ENCODE assay signal across 9 mouse cellular contexts in the genomic region with DNA sequence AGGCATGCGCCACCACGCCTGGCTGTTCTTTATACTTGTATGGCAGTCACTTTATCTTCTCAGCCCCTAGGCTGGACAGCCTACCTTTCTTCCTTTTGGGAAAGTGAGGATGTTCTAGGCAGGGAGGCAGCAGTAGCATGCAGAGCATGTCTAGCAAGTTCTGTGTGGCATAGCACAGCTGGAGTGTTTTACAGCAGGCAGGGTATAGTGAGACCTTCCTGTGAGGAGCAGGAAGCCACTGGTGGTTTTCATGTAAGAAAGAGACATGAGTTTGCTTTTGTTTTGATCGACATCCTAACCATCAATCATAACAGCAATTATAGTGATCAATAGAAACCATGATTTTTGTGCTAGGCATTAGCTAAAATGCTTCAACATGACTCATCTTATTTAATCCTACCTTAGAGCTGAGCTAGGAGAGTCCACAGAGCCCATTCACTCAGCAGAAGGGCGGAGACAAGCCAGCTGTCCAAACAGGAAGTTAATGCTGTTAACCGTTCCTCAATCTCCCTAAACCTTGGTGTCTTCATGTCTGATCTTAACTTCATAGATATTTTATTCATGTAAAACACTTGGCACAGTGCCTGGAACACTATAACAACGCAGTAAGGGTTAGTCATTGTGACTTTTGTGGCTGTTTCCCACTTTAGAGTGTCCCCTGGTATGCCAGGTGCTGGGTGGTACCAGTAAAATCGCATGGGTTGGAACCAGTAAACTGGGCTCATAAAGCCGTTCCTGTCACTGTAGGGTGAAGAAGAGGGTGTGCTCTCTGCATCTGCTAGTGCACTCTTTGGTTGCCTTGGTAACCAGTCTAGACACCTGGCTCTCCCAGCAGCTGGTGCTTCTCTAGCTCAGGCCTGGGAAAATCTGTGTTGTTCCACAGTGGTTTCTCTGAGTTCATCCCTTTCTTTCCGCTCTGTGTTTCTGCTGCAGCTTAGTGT. TPM values are rescaled to one million over a fixed set of nuclear protein-coding genes. Genes with fewer than 3 reads are reported as not detected.
DNase-seq lines count a peak whose midpoint lies in the region; ATAC-seq and TF ChIP-seq lines count a peak whose summit lies in the region.
"Had no signal": no experiment of that assay in that cellular context is flagged by ENCODE, and none has a peak within 500 bp of the region (broad histone marks: within the 10 kb centered on the region; RNA-seq: fewer than 3 reads in every experiment).

No protein-coding gene starts in this region.

- no peak for TF ChIP-seq CTCF in kidney, adult 2 months (conservative IDR thresholded peaks at IDR 0.05; ENCODE audit: insufficient read depth, insufficient read length, low read depth, low read length)
- no peak for TF ChIP-seq CTCF in MEL (IDR thresholded peaks at IDR 0.05 in 2 of 3, conservative IDR thresholded peaks at IDR 0.05 in 1 of 3; ENCODE audit: control insufficient read depth in 1 of 3, insufficient read depth in 1 of 3, low read depth in 2 of 3, low read length in 3 of 3, poor library complexity in 1 of 3, severe bottlenecking in 1 of 3)

- no peak for DNase-seq in kidney, adult 2 months
- DNase-seq in MEL (ENCODE audit: low read depth, low spot score) (peak; percentile 94), adipocyte (ENCODE audit: low spot score) (no peak)
- peak; percentile 28 to 32 for DNase-seq in frontal cortex, postnatal 10 days (ENCODE audit: low spot score in 2 of 2)
- DNase-seq in right cerebral cortex, postnatal 25 days, result peak; percentile 35
- DNase-seq in urinary bladder, postnatal 10 days (ENCODE audit: low spot score), result no peak

- H3K27ac ChIP-seq in kidney, embryonic 16.5 days (ENCODE audit: low read length), result peak overlapping the region; percentile 50; the same call in 1 of the 2 replicates
- H3K27ac ChIP-seq in kidney, adult 2 months (ENCODE audit: insufficient read depth, low read depth, low read length), result no peak overlapping the region
- peak overlapping the region; percentile 81 for H3K27ac ChIP-seq in MEL (ENCODE audit: control insufficient read depth, low read depth, low read length)
- H3K27ac ChIP-seq in limb, embryonic 13.5 days, result no peak overlapping the region; the same call in 1 of the 2 replicates
- H3K27ac ChIP-seq: embryonic facial prominence, embryonic 13.5 days had no signal

- peaks cover 28% of the 10 kb centered on the region for H3K4me1 ChIP-seq in kidney, embryonic 16.5 days (ENCODE audit: insufficient read depth, low read length)
- H3K4me1 ChIP-seq in kidney, adult 2 months (ENCODE audit: control insufficient read depth, insufficient read depth, low read length), result no peaks in the 10 kb centered on the region; the same call in 1 of the 2 replicates
- H3K4me1 ChIP-seq in MEL (ENCODE audit: control insufficient read depth in 1 of 2, insufficient read depth in 2 of 2, low read length in 2 of 2), result peaks cover 42 to 82% of the 10 kb centered on the region in 2 experiments
- H3K4me1 ChIP-seq in limb, embryonic 13.5 days, result peaks cover 27% of the 10 kb centered on the region

- H3K9ac ChIP-seq in kidney, embryonic 16.5 days (replicated peaks; ENCODE audit: low read length), result no peak overlapping the region
- H3K9ac ChIP-seq in MEL (ENCODE audit: control insufficient read depth, low read depth, low read length, poor library complexity, severe bottlenecking), result peak overlapping the region; percentile 15
- H3K9ac ChIP-seq in limb, embryonic 13.5 days, result no peak overlapping the region
- H3K9ac ChIP-seq: embryonic facial prominence, embryonic 13.5 days had no signal

- no peaks in the 10 kb centered on the region for H3K9me3 ChIP-seq in kidney, embryonic 16.5 days (ENCODE audit: low read length)
- H3K9me3 ChIP-seq in MEL (replicated peaks; ENCODE audit: insufficient read depth, low read length), result no peaks in the 10 kb centered on the region
- H3K9me3 ChIP-seq in limb, embryonic 13.5 days, result no peaks in the 10 kb centered on the region; the same call in 1 of the 2 replicates
- H3K9me3 ChIP-seq: embryonic facial prominence, embryonic 13.5 days had no signal

- TF ChIP-seq POLR2A in kidney, adult 2 months (IDR thresholded peaks at IDR 0.05; ENCODE audit: low read depth, low read length), result no peak
- TF ChIP-seq POLR2A in MEL (IDR thresholded peaks at IDR 0.05; ENCODE audit: control insufficient read depth in 1 of 2, insufficient read depth in 1 of 2, low read depth in 1 of 2, low read length in 2 of 2, poor library complexity in 1 of 2), result no peak

- ATAC-seq in kidney, embryonic 16.5 days (ENCODE audit: low FRiP score, low TSS enrichment), result peak; percentile 66
- peak; percentile 86 for ATAC-seq in limb, embryonic 13.5 days (ENCODE audit: low FRiP score, low read depth)

- H3K4me3 ChIP-seq in kidney, embryonic 16.5 days (ENCODE audit: low read length), result no peak overlapping the region
- H3K4me3 ChIP-seq in kidney, adult 2 months (ENCODE audit: insufficient read depth, low read depth, low read length), result no peak overlapping the region
- H3K4me3 ChIP-seq in MEL (ENCODE audit: control insufficient read depth in 1 of 2, insufficient read depth in 1 of 2, low read depth in 2 of 2, low read length in 2 of 2), result 0 out of 4 replicates have a peak overlapping the region, but pooled peaks of 1 of the 2 experiments have one; percentile 6
- no peak overlapping the region for H3K4me3 ChIP-seq in limb, embryonic 13.5 days
- H3K4me3 ChIP-seq: embryonic facial prominence, embryonic 13.5 days had no signal

- H3K27me3 ChIP-seq in kidney, embryonic 16.5 days (ENCODE audit: insufficient read depth, low read length), result no peaks in the 10 kb centered on the region
- H3K27me3 ChIP-seq in kidney, adult 2 months (replicated peaks; ENCODE audit: control insufficient read depth, insufficient read depth, low read length), result no peaks in the 10 kb centered on the region
- no peaks in the 10 kb centered on the region for H3K27me3 ChIP-seq in MEL (ENCODE audit: control insufficient read depth in 1 of 2, insufficient read depth in 2 of 2, low read length in 2 of 2)
- no peaks in the 10 kb centered on the region for H3K27me3 ChIP-seq in limb, embryonic 13.5 days
- H3K27me3 ChIP-seq: embryonic facial prominence, embryonic 13.5 days had no signal

- 42% methylated on average over 9 of the region's 9 CpGs for WGBS in kidney, embryonic 16.5 days
- 56% methylated on average over 9 of the region's 9 CpGs for WGBS in kidney, adult 2 months
- 49% methylated on average over 9 of the region's 9 CpGs for WGBS in limb, embryonic 13.5 days

- no peak overlapping the region for H3K4me2 ChIP-seq in kidney, embryonic 16.5 days (replicated peaks; ENCODE audit: low read depth, low read length)
- H3K4me2 ChIP-seq in limb, embryonic 13.5 days (replicated peaks), result no peak overlapping the region
- H3K4me2 ChIP-seq: embryonic facial prominence, embryonic 13.5 days had no signal

- TF ChIP-seq EP300 in MEL (IDR thresholded peaks at IDR 0.05; ENCODE audit: low read depth in 1 of 2, low read length in 2 of 2), result peak; percentile 96 to 98

- no peaks in the 10 kb centered on the region for H3K79me2 ChIP-seq in MEL (ENCODE audit: control insufficient read depth, insufficient read depth, low read length, poor library complexity)

- TF ChIP-seq RAD21 in MEL (IDR thresholded peaks at IDR 0.05; ENCODE audit: low read depth, low read length), result no peak

- H3K36me3 ChIP-seq in kidney, embryonic 16.5 days (ENCODE audit: insufficient read depth, low read length), result no peaks in the 10 kb centered on the region
- H3K36me3 ChIP-seq in kidney, adult 2 months (ENCODE audit: control insufficient read depth, insufficient read depth, low read length), result no peaks in the 10 kb centered on the region
- peaks cover 0 to 74% of the 10 kb centered on the region in 2 experiments; a peak in 2 of 4 replicates for H3K36me3 ChIP-seq in MEL (ENCODE audit: control insufficient read depth in 1 of 2, insufficient read depth in 2 of 2, low read length in 2 of 2)
- H3K36me3 ChIP-seq in limb, embryonic 13.5 days, result no peaks in the 10 kb centered on the region
- H3K36me3 ChIP-seq: embryonic facial prominence, embryonic 13.5 days had no signal

TF ChIP-seq in MEL, 35 proteins besides CTCF, POLR2A, EP300 and RAD21 (continues in another document):
- TF ChIP-seq MYC (IDR thresholded peaks at IDR 0.05; ENCODE audit: low read depth, low read length) (peak; percentile 68; the same call in 1 of the 2 replicates), MAX (IDR thresholded peaks at IDR 0.05; ENCODE audit: low read length) (peak; percentile 65; the same call in 1 of the 2 replicates), SMC3 (IDR thresholded peaks at IDR 0.05; ENCODE audit: low read depth, low read length) (no peak), MAFK (IDR thresholded peaks at IDR 0.05; ENCODE audit: borderline replicate concordance, low read depth, low read length) (no peak), ELF1 (IDR thresholded peaks at IDR 0.05; ENCODE audit: low read depth, low read length) (peak; percentile 58; the same call in 1 of the 2 replicates), ZC3H11A (IDR thresholded peaks at IDR 0.05; ENCODE audit: low read depth, low read length) (no peak), POLR2AphosphoS5 (IDR thresholded peaks at IDR 0.05; ENCODE audit: borderline replicate concordance, low read depth, low read length) (no peak), UBTF (IDR thresholded peaks at IDR 0.05; ENCODE audit: borderline replicate concordance, insufficient read depth, low read depth, low read length) (no peak), KAT2A (conservative IDR thresholded peaks at IDR 0.05; ENCODE audit: low read depth, low read length) (no peak), POLR2AphosphoS2 (IDR thresholded peaks at IDR 0.05; ENCODE audit: low read length) (no peak), GATA1 (IDR thresholded peaks at IDR 0.05; ENCODE audit: low read depth, low read length) (peak; percentile 84), HCFC1 (IDR thresholded peaks at IDR 0.05; ENCODE audit: low read depth, low read length) (peak; percentile 56), E2F4 (IDR thresholded peaks at IDR 0.05; ENCODE audit: borderline replicate concordance, low read depth, low read length) (no peak), TBP (IDR thresholded peaks at IDR 0.05; ENCODE audit: low read depth, low read length) (peak; percentile 46; the same call in 1 of the 2 replicates), ZNF384 (IDR thresholded peaks at IDR 0.05; ENCODE audit: low read depth, low read length) (0 out of 2 replicates have a peak, but pooled peaks have one; percentile 11), USF2 (IDR thresholded peaks at IDR 0.05; ENCODE audit: borderline replicate concordance in 1 of 2, insufficient read depth in 1 of 2, low read depth in 1 of 2, low read length in 2 of 2) (no peak), NELFE (IDR thresholded peaks at IDR 0.05; ENCODE audit: low read depth, low read length) (no peak), MXI1 (IDR thresholded peaks at IDR 0.05; ENCODE audit: low read depth, low read length) (no peak)

RNA-seq across cellular contexts. Expression of gene Scgb1a1, which starts 21.9 kb away (rescaled TPM):
- 0.76 TPM in 1 of 2 replicates, not detected in the other for polyA plus RNA-seq in kidney, embryonic 16.5 days (2015; fragmentation: Nextera tagmentation; extraction: Ambion mirVana)
- 0.22 TPM in 1 of 2 replicates, not detected in the other for polyA plus RNA-seq in kidney, adult 2 months (2012; rRNA removed)
- not detected in 2 replicates for total RNA-seq in MEL (2012; rRNA removed)
- not detected for polyA plus RNA-seq in MEL (2012; ENCODE audit: insufficient read depth in 1 of 2, insufficient read length in 2 of 2, low read depth in 1 of 2, low replicate concordance in 2 of 2, missing spikeins in 1 of 2)
- not detected in 2 replicates for polyA plus RNA-seq in limb, embryonic 13.5 days (2015; fragmentation: Nextera tagmentation; extraction: Ambion mirVana)
- polyA plus RNA-seq: embryonic facial prominence, embryonic 13.5 days had no signal

Comparison
In these comparisons a context has a peak if more than half of its experiments do, and no peak if none do; other contexts are left out.
1. H3K27ac ChIP-seq: peak in kidney, embryonic 16.5 days (single experiment) and MEL (single experiment); none in kidney, adult 2 months (single experiment) and limb, embryonic 13.5 days (single experiment).
2. DNase-seq: peak in MEL (single experiment), frontal cortex, postnatal 10 days (2 of 2) and right cerebral cortex, postnatal 25 days (single experiment); none in kidney, adult 2 months (single experiment), adipocyte (single experiment) and urinary bladder, postnatal 10 days (single experiment).